Mouse (Mus musculus): ENCODE data around the gene Rasa3.
A peak's percentile ranks its signal among the peaks of the same experiment; 100 is the strongest.

Rasa3 gene

DNA sequence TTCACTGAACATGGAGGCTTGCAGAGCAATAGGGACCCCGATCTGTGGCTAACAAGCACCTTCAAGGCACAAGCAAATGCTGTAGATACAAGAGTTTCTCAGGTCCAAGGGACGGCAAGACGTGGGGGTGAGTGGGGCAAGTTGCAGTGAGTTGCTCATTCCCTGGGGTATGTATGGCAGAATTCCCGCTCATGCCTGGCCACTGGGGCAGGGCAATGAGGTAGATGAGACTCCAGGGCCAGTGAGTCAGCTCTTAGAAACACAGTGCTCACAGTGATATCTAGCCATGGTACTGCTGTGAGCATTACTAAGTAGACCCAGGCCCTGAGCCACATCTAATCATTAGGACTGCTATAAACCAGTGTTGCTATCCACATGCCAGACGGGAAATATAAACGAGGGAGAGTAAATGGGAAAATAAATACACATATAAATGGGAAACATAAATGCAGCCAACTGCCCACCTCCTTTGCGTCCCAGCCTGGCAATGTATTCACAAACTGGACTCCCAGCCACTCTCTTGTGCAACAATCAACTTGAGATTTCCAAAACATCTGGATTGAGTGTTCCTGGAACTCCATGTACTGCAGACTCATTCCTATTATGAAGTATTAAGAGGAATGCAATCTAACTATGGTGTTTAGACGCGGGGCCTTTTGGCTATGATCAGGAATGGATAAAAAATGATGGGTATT, 57.0 kb downstream of the Rasa3 start:
- no peak for DNase-seq (ENCODE audit: low read depth, low spot score)

DNA sequence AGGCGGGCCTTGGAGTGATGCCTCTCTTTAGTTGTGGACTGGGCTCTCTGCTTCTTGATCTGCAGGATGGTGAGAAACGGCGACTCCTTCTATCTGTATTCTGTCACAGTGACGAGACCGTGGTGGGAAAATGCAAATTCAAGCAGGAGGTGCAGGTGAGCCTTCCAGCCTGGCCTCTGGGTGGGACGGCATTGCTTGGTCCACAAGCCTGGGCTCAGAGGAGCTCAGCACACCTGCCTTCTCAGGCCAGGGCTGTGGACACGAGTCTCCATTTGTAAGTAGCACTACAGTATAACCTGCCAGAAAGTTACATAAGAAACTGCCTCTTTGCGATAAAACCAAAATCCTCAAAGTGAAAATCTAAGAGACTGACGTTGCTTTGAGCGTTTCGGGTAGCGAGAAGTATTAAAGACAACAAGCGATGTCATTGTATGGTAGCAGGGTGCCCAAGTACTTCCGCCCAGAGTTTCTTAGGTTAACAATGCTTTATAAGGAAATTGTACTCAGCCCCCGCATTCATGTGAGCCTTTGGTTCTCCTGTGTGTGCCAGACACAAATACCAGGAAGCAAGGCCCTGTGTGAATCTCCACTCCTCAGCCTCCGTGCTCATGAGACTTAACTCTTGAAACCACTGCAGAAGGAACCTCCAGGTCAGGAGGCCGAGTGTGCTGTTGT, 60.4 kb downstream of the Rasa3 start:
- no peak for DNase-seq (ENCODE audit: low read depth, low spot score)

DNA sequence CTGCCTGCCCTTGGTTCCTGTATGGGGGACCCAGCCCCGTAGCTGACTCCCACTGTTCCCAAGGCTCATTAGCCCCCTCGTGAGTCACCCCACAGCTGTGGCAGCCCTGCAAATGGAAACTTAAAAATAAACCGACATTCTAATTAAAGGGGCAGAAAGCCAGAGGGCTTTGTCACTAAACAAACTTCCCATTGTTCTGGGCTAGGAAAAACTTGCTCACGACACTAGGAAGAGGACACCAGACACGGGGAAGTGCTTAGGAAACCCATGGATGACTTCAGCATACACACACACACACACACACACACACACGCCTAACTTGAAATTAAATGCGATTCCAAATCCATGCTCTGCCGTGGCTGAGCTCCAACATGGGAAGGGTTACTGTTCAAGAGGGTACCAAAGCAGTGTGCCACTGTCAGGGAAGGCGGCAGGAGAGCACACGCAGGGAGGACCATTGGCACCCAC, 62.4 kb downstream of the Rasa3 start:
- DNase-seq (ENCODE audit: low read depth, low spot score), result no peak

DNA sequence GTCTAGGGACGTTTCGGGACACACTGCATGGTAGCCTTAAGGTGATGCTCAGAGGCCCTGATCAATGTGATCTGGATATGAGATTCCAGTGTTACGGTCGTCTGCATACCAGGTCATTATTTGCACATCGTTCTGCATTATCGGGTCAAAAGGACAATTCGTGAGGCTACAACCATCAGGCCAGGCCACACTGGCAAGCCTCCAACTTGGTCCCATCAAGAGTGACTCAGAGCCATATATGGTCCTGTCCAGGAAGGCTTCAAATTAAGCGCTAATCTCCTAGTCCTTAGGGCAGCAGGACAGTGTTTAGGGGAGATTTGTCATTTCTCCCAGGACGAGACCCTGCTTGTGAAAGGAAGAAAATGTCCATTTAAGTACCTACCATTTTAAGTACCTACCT, 63.3 kb downstream of the Rasa3 start:
- no peak for DNase-seq (ENCODE audit: low read depth, low spot score)

DNA sequence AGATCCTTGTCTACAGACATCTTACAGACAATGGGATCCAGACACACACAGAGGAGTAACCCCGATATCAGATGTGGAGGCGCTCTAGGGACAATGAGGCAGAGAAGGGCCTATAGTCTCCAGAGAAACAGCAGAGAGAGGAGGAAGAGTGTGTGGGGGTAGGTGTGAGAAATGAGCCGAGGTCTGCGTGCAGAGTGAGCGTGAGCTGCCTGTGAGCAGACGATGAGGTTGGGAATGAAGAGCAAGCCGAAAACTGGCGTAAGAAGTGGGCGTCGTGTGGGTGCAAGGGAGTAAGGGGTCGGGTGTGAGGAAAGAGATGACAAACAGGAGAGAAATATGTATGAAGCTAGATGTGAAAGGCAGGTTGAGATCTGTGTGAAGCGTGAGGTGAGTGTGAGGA, 65.7 kb downstream of the Rasa3 start:
- no peak for DNase-seq (ENCODE audit: low read depth, low spot score)

- no peak for DNase-seq (ENCODE audit: low read depth, low spot score)
Measured at GRCm38 (mm10) chr8:13609971-13610370, 67.4 kb downstream of the Rasa3 start.

DNA sequence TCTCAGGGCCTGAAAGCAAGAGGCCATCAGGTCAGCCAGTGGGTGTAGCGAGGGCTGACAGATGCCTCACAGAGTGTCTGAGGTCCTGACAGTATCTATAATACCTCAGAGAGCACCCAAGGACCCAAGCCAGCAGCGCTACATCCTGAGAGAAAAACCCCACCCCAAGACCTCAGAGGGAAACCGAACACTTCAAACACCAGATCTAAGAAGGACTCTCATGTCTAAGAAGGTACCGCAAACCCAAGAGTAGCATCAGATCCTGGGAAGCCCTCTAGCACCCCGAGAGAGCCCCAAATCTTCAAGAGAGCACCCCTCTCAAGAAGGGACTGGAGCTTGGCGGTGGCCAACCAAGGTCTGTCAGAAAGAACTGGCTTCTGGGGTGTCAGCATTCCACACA, 68.5 kb downstream of the Rasa3 start:
- DNase-seq (ENCODE audit: low read depth, low spot score), result no peak

DNA sequence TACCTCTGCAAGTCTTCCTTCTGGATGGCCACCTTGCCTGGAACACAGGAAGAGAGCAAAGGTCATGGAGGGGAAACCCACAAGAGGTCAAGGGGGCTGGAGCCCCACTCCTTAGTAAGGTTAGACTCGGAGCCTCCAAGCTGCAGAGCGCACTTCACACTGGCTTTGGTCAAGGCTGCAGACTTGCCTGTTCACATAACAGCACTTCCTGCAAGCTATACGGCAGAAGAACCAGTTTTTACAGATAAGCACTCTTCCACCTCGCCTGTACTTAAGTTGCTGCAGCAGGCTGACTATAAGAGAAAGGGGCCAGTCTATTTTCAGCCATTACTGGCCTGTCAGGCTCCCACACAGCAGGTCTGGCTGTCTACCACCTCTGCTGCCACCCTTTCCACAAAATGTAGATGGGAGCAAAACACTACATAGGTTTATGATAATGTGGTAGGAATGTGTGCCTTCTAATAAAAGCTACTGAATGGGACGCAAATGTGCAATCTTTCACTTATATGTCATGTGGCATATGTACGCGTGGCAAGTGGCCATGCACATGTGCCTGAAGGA, 71.4 kb downstream of the Rasa3 start:
- DNase-seq (ENCODE audit: low read depth, low spot score), result no peak

- peak; percentile 73 for DNase-seq (ENCODE audit: low read depth, low spot score)
Measured at GRCm38 (mm10) chr8:13602621-13603020, 74.8 kb downstream of the Rasa3 start.

- DNase-seq (ENCODE audit: low read depth, low spot score), result peak; percentile 26
Measured at GRCm38 (mm10) chr8:13601166-13601565, 76.2 kb downstream of the Rasa3 start.

DNA sequence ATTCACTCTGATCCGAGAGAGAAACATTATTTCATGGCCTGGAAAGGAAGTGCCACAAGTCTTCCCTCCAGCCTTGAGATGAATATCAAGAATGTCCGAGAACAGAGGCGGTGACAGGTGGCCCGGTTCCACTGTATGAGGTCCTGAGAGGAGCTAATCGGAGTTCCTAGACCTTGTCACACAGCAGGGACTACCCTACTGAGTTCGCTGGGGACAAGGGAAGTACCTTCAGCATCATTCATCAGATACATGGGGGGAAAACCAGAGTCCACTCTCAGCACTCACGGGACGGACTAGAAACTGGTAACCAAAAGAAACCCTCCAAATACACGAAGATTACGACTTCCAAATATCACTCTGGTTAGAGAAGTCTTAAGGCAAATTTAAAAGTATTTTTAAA, 76.7 kb downstream of the Rasa3 start:
- DNase-seq (ENCODE audit: low read depth, low spot score), result no peak

- no peak for DNase-seq (ENCODE audit: low read depth, low spot score)
Measured at GRCm38 (mm10) chr8:13600204-13600603, 77.2 kb downstream of the Rasa3 start.

- DNase-seq (ENCODE audit: low read depth, low spot score), result no peak
Measured at GRCm38 (mm10) chr8:13597777-13598176, 79.6 kb downstream of the Rasa3 start.

DNA sequence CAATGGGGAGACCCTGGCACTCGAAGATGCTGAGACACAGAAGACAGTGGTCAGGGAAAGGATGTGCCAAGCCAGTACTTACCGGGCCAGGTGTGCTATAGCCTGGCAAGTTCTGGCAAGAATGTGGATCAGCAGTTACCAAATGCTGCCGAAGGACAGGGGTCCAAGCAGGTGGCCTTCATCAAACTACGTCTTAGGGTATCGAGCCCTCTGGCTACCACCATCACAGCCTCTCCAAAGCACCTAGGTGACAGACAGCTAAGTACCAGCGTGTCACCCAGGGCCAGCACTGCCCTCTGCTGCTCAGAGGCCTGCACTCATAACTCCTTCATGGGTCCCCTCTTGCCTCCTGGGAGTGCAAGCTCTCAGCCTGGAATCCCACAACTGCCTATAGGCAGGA, 81.5 kb downstream of the Rasa3 start:
- no peak for DNase-seq (ENCODE audit: low read depth, low spot score)

GRCm38 (mm10) chr8:13594884-13595323, 82.5 kb downstream of the Rasa3 start:
- peak; percentile 48 for DNase-seq (ENCODE audit: low read depth, low spot score)

- DNase-seq (ENCODE audit: low read depth, low spot score), result no peak
Measured at GRCm38 (mm10) chr8:13593340-13593739, 84.1 kb downstream of the Rasa3 start.

GRCm38 (mm10) chr8:13591246-13591645, 86.2 kb downstream of the Rasa3 start:
- no peak for DNase-seq (ENCODE audit: low read depth, low spot score)

- DNase-seq (ENCODE audit: low read depth, low spot score), result no peak
Measured at GRCm38 (mm10) chr8:13589071-13589470, 88.3 kb downstream of the Rasa3 start.

DNA sequence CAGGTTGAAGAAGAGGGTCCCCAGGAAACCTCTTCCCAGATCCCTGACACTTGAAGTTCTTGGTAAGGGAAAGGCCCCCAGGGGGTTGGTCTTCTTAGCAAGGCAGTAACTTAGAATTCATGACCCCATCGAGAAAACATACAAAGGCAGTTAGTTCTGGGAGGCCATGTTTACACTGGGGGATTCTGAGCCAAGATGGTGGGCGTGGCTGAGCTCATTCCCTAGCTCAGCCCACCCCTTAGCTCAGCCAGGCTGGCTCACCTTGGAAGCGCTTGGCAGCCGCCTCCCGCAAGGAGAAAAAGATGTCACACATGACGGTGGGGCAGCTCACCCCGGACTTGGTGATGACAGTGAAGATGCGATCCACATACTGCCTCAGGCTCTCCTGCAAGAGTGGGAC, 92.8 kb downstream of the Rasa3 start:
- no peak for DNase-seq (ENCODE audit: low read depth, low spot score)

- no peak for DNase-seq (ENCODE audit: low read depth, low spot score)
Measured at GRCm38 (mm10) chr8:13577869-13578268, 99.5 kb downstream of the Rasa3 start.

DNA sequence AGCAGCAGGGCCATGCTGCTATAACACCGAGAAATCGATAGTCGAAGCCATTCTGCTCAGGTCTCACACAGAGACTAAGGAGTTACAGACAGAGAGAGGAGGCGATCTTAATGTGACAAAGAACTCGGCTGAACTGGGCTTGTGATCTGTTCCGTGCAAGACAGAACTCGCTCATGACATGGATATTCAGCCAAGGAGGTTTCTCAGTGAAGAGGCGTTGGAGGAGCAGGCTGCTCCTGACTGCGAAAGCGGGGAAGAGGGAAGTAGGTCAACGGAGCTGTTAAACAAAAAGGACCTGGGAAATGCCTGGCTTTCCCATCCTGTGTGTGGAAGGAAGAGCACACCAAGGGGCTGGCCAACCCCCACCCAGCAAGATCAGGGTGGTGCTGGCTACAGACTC, 105.4 kb downstream of the Rasa3 start:
- DNase-seq (ENCODE audit: low read depth, low spot score), result no peak

GRCm38 (mm10) chr8:13562118-13562517, 115.3 kb downstream of the Rasa3 start, which contains the start of gene 1700029H14Rik:
Gene 1700029H14Rik (minus strand): TSS chr8:13562461.
- peak; percentile 41 for DNase-seq (ENCODE audit: low read depth, low spot score)

DNA sequence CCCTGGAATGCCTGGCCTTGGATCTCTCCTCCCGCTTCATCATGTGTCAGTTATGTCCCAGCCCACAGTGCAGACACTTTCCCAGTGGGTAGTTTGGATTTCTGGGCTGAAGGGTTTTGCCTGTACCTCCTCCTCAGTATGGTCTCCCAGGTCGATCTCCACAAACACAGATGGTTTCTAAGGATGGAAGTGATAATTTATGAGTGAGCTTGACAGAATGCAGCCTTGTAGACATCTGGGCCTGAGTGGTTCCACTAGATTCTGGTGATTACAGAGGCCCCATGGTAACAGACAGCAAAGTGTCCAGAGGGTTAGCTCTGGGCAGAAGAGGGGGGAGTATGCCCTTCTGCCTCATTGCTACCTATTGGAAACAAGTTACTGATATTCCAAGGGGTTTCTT, 119.9 kb downstream of the Rasa3 start:
- no peak for DNase-seq (ENCODE audit: low read depth, low spot score)
